Mouse (Mus musculus): ENCODE data around the gene Brd4. TPM values are rescaled to one million over a fixed set of nuclear protein-coding genes. Genes with fewer than 3 reads are reported as not detected.
A peak's percentile ranks its signal among the peaks of the same experiment; 100 is the strongest.

Gene Brd4
- total RNA-seq (2021): 10 to 100 TPM; 75.4 to 77.0 TPM

- peak; percentile 93 to 94 for DNase-seq
- intact Hi-C loops (cut with DNase I): loop anchor here (10.0 kb wide), 1 partner anchor 50 kb away; no protein-coding TSS in a partner anchor
These were observed at the start of gene Brd4 for GRCm38 (mm10) chr17:32284262-32285137. Brd4 (minus strand) TSS chr17:32284722.

- no peak for DNase-seq
- intact Hi-C loops (cut with DNase I): no loop called here
These were observed 49.3 kb upstream of the Brd4 start for GRCm38 (mm10) chr17:32333675-32334303.

- DNase-seq: no peak
- intact Hi-C loops (cut with DNase I): loop anchor here (10.0 kb wide), 1 partner anchor 1787 kb away; the partner anchor contains the start of gene H2-DMa
These were observed 43.0 kb upstream of the Brd4 start for GRCm38 (mm10) chr17:32327501-32327900.

GRCm38 (mm10) chr17:32322809-32323208 lies 38.3 kb upstream of the Brd4 start:
- intact Hi-C loops (cut with DNase I): loop anchor here (10.0 kb wide), 1 partner anchor 1792 kb away; the partner anchor contains the start of gene H2-DMa
- no peak for DNase-seq

GRCm38 (mm10) chr17:32321836-32322235 lies 37.3 kb upstream of the Brd4 start:
- DNase-seq: peak in 1 of 2 experiments; percentile 16
- intact Hi-C loops (cut with DNase I): loop anchor here (10.0 kb wide), 1 partner anchor 1793 kb away; the partner anchor contains the start of gene H2-DMa

GRCm38 (mm10) chr17:32321390-32321734 lies 36.8 kb upstream of the Brd4 start:
- DNase-seq: no peak
- intact Hi-C loops (cut with DNase I): loop anchor here (10.0 kb wide), 1 partner anchor 1793 kb away; the partner anchor contains the start of gene H2-DMa

- intact Hi-C loops (cut with DNase I): loop anchor here (10.0 kb wide), 1 partner anchor 1794 kb away; the partner anchor contains the start of gene H2-DMa
- peak; percentile 98 for DNase-seq
These were observed 36.3 kb upstream of the Brd4 start, which contains the start of gene Akap8 for GRCm38 (mm10) chr17:32320597-32321389. Akap8 (minus strand) TSS chr17:32321238.

- DNase-seq: no peak
- intact Hi-C loops (cut with DNase I): loop anchor here (10.0 kb wide), 1 partner anchor 1795 kb away; the partner anchor contains the start of gene H2-DMa
These were observed 35.4 kb upstream of the Brd4 start for GRCm38 (mm10) chr17:32319950-32320349.

GRCm38 (mm10) chr17:32317708-32318107 lies 33.2 kb upstream of the Brd4 start:
- DNase-seq: no peak
- intact Hi-C loops (cut with DNase I): no loop called here

- intact Hi-C loops (cut with DNase I): no loop called here
These were observed 32.5 kb upstream of the Brd4 start for GRCm38 (mm10) chr17:32317032-32317431.

GRCm38 (mm10) chr17:32315560-32315959 lies 31.0 kb upstream of the Brd4 start:
- no peak for DNase-seq
- intact Hi-C loops (cut with DNase I): no loop called here

More at GRCm38 (mm10) chr17:32317032-32317431, 32.5 kb upstream of the Brd4 start:
- no peak for DNase-seq

- intact Hi-C loops (cut with DNase I): no loop called here
- DNase-seq: no peak
These were observed 29.4 kb upstream of the Brd4 start for GRCm38 (mm10) chr17:32313892-32314291.

GRCm38 (mm10) chr17:32312801-32313200 lies 28.3 kb upstream of the Brd4 start:
- intact Hi-C loops (cut with DNase I): no loop called here
- no peak for DNase-seq

GRCm38 (mm10) chr17:32307963-32308362 lies 23.4 kb upstream of the Brd4 start:
- intact Hi-C loops (cut with DNase I): no loop called here
- no peak for DNase-seq

GRCm38 (mm10) chr17:32298125-32298524 lies 13.6 kb upstream of the Brd4 start:
- DNase-seq: no peak
- intact Hi-C loops (cut with DNase I): no loop called here

- intact Hi-C loops (cut with DNase I): no loop called here
- DNase-seq: no peak
These were observed 11.4 kb upstream of the Brd4 start for GRCm38 (mm10) chr17:32295901-32296300.

- intact Hi-C loops (cut with DNase I): no loop called here
- DNase-seq: no peak
These were observed 10.6 kb upstream of the Brd4 start for GRCm38 (mm10) chr17:32295160-32295559.

- peak in 1 of 2 experiments; percentile 9 for DNase-seq
- intact Hi-C loops (cut with DNase I): loop anchor here (10.0 kb wide), 1 partner anchor 50 kb away; no protein-coding TSS in a partner anchor
These were observed 682 bp upstream of the Brd4 start for GRCm38 (mm10) chr17:32285138-32285670.

- intact Hi-C loops (cut with DNase I): loop anchor here (10.0 kb wide), 1 partner anchor 49 kb away; no protein-coding TSS in a partner anchor
- peak; percentile 68 to 70 for DNase-seq
These were observed 726 bp downstream of the Brd4 start for GRCm38 (mm10) chr17:32283771-32284221.

- intact Hi-C loops (cut with DNase I): loop anchor here (10.0 kb wide), 1 partner anchor 49 kb away; no protein-coding TSS in a partner anchor
- peak; percentile 31 to 45 for DNase-seq
These were observed 1.2 kb downstream of the Brd4 start for GRCm38 (mm10) chr17:32283341-32283740.

All from heart, postnatal 10 days (tissue).